Mouse (Mus musculus): ENCODE measurements around the gene Hist1h1c.
"Not testable (repeated sequence)": the region's sequence is repeated elsewhere in the genome, so short reads cannot be mapped to it uniquely, and the experiment has no call there.

Gene Hist1h1c

DNA sequence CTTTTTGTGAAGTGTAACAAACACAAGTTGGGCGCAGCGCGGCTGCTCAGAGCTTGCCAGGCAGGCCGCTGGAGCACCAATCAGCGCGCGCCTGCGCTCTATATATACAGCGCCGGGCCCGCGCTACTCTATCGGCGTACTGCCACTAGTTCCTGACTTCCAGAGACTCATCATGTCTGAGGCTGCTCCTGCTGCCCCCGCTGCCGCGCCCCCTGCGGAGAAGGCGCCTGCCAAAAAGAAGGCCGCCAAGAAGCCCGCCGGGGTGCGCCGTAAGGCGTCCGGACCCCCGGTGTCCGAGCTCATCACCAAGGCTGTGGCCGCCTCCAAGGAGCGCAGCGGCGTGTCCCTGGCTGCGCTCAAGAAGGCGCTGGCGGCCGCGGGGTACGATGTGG lies at the start of gene Hist1h1c:
Gene Hist1h1c, plus strand, starts transcription at position 132 of the 392 bp plus-strand sequence.
- peak; percentile 93 for DNase-seq (ENCODE audit: low spot score)

DNA sequence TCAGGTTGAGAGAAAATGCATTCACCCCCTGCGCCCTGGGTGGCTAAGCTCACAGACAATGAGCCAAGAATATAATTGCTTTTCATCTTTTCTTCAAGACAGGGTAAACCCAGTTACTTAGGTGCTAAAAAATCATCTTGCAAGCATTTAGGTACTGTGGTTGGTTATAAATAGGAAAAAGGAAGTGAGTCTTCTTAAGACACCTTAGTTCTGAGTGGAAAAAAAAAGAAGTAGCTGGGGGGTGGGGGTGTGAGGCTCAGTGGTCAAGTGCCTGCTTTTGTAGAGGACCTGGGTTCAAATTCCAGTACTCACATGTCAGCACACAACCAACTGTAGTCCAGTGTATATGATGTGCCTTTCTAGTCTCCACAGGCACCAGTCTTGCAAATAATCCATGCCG lies 49.7 kb upstream of the Hist1h1c start:
- DNase-seq (ENCODE audit: low spot score): no peak

DNA sequence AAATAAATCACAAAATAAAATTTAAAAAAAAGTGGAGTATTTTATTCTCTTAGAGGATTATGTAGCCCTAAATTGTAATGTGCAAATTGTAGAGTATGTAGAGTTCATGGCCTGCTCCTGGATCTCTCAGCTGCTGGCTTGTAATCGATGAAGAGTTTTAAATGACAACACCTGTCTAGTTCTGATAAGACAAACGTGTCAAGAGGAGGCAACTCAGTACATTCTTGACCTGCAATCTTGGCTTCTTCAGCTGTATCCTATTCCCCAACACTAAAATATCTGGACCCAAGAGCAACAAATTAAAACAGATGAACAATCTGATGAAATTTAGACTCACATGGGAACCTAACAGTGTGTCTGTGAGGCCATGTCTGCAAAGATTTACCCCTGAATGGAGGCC lies 49.1 kb upstream of the Hist1h1c start:
- DNase-seq (ENCODE audit: low spot score): no peak

DNA sequence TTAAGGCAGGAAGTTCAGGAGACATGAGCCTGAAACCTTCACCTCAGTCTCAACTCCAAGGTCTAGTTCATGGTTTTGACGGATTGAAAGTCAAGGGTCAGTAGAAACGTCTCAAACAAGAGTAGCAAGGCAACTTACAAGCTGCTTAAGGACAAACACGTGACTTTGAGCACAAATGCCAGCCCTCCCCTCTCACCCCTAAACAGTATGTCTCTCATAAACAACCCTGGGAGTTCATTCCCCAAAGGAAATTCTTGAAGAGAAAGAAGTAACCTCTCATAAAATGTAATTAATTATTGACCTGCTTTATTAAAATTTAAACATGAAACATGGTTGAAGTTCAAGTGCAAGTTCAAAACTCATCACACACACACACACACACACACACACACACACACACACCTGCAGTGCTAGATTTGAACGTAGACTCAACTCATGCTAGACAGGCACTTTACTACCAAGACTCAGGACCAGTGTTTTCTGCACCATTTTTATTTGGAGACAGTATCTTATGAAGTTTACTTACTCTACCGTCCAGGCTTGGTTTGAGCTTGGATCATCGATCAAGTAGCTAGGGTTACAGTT lies 44.7 kb upstream of the Hist1h1c start:
- no peak for DNase-seq (ENCODE audit: low spot score)

DNA sequence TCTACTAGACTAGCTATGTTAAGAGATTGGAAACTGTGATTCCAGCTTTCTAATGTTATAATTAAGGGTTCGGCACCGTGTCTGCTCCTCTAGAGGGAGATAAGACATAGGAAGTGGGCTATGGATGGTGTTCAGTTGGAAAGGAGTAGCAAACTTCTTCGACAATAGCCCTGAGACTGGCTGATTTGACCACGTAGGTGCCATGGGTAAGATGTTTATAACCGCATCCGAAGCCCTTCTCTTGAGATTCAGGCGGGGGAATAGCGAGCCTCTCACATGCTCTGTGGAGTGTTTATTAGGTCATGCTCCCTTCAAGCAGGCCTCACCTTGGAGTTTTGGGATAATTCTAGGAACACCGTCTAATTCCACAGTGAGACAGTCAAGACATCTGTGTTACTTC lies 43.7 kb upstream of the Hist1h1c start:
- DNase-seq (ENCODE audit: low spot score): no peak

DNA sequence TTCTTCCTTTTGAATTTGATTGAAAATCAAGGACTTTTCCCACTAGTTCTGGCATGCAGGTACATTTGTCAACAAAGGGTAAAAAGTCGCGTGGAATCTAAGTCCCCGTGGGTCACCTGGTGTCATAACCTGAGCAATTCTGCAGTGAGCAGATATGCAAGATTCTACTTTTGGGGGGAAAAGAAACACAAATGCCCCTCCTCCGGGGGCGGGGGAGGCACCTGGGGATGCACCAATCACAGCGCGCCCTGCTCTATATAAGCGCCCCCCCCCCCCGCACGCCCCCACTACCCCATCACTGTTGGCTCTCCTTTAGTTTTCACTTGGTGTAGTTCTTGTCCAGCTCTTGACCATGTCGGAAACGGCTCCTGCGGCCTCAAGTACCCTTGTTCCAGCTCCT lies 43.1 kb upstream of the Hist1h1c start, which contains the start of gene Hist1h1t:
Gene Hist1h1t, plus strand, starts transcription at position 301 of the 400 bp plus-strand sequence.
- no peak for DNase-seq (ENCODE audit: low spot score)

DNA sequence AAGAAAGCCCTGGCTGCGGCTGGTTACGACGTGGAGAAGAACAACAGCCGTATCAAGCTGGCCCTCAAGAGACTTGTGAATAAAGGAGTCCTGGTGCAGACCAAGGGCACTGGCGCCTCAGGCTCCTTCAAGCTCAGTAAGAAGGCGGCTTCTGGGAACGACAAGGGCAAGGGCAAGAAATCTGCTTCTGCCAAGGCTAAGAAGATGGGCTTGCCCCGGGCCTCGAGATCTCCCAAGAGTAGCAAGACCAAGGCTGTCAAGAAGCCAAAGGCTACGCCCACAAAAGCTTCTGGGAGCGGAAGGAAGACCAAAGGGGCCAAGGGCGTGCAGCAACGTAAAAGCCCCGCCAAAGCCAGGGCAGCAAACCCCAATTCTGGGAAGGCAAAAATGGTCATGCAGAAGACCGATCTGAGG lies 42.5 kb upstream of the Hist1h1c start:
- DNase-seq (ENCODE audit: low spot score): no peak

DNA sequence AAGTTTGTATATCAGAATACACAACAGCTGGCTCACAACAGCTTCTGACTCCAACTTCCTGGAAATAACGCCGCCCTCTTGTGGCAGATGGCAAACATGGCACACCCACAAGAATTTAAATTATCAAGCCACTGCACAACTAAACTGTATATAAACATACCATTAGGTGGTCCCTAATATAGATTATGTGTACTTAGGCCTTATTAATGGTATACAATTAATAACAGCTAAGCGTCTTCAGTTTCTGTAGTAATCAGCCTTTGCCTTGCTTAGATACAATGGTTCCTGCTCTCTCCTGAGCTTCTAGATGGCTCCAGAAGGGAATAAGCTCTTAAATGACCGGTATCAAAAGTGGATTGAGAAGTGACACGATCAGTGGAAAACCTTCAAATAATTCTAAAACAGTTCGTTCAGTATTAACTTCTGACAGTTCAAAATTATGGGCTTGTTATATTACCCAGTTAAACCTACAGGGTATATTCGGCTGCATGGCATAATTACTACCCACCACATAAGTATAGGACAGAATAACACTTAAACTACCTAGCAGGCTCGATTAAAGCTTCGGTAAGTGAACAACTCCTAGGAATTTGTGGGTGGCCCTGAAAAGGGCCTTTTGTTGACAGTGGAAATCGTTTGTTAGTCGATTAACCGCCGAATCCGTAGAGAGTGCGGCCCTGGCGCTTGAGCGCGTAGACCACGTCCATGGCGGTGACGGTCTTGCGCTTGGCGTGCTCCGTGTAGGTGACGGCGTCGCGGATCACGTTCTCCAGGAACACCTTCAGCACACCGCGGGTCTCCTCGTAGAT lies 40.9 kb upstream of the Hist1h1c start:
- DNase-seq (ENCODE audit: low spot score): peak; percentile 73

DNA sequence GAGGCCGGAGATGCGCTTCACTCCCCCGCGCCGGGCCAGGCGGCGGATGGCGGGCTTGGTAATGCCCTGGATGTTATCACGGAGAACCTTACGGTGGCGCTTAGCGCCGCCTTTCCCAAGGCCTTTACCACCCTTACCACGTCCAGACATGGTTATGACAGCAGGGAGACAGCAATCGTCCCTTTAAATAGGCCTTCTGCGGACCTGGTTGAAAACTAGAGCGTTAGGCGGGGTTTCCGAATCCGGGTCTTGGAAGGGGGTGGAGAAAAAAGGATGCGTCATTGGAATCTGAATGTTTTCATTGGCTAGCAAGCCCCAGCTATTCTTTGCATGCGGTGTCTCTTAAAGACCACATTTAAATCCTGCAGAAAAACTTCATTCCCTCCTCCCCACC lies 40.3 kb upstream of the Hist1h1c start, which contains the start of gene Hist1h4c:
Gene Hist1h4c, minus strand, starts transcription at position 155 of the 394 bp plus-strand sequence.
- DNase-seq (ENCODE audit: low spot score): peak; percentile 99

DNA sequence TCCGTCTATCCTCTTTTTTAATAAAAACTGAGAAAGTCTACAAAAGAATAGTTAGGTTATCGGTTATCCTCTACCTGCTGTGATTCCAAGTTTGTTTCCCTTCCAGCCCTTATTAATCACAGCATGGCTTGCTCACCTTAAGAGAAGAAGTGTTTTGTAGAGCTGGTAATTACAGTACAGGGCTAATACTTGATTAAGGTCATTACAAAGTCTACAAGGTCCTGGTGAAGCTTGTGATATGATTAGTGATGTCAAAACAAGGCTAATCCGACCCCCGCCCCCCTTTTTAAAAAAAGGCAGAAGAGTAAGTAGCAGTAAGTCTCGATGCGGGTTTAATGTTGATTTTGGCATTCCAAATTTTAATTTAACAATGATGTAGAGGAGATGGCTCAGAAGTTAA lies 39.6 kb upstream of the Hist1h1c start:
- DNase-seq (ENCODE audit: low spot score): no peak

DNA sequence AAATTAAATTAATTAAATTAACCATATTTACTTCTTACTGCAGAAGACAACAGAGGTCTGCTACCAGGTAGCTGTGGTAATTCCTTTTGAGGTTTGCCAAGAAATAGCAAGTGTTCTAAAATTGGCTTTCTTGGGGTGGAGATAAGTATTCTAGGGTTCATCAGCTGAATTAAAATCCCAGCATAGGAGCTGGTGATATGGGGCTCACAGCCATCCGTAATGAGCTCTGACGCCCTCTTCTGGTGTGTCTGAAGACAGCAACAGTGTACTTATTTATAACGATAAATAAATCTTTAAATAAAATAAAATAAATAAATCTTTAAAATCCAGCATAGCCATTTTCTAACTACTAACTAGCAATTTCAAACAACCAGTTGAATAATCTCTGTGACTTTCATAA lies 38.8 kb upstream of the Hist1h1c start:
- no peak for DNase-seq (ENCODE audit: low spot score)

DNA sequence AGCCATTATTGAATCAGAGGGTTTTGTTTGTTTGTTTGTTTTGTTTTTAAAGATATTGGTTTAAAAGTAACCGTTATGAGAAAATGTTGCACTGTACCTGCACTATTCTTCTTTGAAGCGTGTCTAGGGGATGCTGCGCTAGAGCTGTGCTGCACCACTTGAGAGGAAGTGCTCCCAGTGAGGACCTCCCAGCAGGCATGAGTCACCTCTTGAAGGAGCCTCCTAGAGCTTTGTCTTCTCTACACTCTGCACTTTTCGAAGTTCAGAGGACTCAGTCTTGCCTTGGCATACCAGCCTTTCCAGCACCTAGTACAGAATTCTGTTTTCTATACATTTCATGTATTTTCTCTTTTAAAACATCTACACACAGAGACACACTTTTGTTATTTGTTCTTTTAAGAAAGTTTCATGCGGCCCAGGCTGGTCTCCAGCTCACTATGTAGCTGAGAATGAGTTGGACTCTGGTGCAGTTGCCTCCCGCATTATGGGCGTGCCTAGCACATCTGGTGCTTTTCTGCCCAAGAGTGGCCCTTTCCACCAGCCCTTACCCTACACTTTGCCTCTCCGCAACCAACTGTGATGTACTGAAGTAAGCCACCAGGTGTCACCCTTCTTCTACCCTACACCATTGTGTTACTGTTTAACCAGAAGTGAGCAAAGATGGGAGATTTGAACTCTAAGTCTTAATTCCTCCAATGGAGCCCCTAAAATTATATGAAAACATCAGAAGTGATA lies 37.7 kb upstream of the Hist1h1c start:
- peak; percentile 82 for DNase-seq (ENCODE audit: low spot score)

DNA sequence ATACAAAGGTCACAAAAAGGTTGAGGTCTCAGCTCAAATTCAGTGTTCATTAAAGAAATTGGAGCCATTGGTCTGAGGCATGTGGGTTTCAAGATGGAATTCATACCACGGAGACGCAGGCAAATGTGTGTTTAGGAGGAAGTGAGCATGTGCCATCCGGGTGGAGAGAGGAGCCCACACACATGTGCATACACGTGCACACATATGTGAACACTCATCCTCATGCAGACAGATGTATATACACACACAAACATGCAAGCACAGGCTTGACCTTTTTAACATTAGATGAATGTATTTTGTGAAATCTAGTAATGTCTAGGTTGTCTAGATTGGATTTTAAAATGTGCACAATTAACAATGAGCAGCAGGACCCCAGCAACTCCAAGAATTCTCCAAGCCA lies 36.4 kb upstream of the Hist1h1c start:
- DNase-seq (ENCODE audit: low spot score): no peak

DNA sequence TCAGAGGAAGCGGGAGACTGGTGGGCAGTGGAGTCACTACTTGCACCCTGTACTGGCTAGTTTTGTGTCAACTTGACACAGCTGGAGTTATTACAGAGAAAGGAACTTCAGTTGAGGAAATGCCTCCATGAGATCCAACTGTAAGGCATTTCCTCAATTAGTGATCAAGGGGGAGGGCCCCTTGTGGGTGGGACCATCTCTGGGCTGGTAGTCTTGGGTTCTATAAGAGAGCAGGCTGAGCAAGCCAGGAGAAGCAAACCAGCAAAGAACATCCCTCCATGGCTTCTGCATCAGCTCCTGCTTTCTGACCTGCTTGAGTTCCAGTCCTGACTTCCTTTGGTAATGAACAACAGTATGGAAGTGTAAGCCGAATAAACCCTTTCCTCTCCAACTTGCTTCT lies 35.8 kb upstream of the Hist1h1c start:
- not testable (repeated sequence) for DNase-seq (ENCODE audit: low spot score)

DNA sequence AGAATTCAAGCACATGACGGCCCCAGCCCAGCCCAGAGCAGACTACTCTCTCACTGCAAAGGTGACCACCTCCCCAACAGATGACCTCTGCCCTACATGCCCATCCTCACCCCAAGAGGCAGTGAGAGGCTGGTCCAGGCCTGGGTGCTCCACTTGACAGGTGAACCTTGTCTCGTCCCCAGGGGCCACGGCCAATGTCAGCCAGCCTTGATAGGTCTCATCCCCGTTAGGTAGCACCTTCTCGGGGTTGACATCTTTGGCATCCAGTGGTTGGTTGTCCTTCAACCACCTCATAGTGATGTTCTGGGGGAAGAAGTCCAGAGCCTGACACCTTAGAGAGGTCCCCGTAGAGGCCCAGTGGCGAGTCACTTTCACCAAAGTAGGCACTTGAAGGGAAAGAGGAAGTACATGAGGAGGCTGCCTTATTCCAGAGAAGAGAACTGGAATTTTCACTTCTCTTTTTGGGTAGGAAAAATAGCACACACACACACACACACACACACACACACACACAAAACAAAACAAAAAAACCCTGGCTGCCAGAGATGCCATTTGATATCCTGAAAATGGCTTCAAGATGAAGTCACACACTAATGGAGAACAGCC lies 32.8 kb upstream of the Hist1h1c start:
- no peak for DNase-seq (ENCODE audit: low spot score)

DNA sequence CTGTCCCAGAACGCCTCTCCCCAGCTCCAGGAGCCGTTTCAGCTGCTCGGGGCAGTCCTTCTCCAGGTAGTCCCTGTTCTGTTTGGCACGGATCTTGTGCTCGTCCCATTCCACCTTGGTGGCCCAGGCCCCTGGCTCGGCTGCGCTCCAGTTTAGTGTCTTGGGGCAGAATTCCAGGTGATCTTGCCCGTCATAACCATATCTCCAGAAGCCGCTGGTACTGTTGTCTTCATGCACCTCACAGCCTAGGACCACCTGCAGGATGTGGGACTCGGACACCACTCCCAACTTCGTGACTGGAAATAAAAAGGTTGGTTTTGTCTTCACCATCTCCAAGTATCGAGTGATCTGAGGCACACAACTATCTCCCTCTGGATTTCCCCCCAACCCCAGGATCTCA lies 31.8 kb upstream of the Hist1h1c start:
- DNase-seq (ENCODE audit: low spot score): no peak

DNA sequence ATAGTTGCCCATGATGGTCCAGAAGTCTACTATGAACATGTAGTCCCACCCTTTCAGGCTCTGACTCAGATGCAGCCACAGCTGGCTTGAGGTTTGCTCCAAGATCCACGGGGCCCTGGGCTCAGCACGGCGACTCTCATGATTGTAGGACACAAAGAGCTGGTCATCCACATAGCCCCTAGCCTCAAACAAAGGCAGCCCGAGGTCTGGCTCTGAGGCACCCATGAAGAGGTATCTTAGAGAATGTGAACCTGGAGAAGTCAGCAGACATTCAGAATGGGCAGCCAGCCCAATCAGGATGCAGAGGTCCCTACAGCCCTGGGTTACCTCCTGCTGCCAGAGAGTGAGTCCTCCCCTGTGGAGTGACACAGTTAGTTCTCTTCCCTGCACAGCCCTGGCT lies 30.6 kb upstream of the Hist1h1c start:
- no peak for DNase-seq (ENCODE audit: low spot score)

DNA sequence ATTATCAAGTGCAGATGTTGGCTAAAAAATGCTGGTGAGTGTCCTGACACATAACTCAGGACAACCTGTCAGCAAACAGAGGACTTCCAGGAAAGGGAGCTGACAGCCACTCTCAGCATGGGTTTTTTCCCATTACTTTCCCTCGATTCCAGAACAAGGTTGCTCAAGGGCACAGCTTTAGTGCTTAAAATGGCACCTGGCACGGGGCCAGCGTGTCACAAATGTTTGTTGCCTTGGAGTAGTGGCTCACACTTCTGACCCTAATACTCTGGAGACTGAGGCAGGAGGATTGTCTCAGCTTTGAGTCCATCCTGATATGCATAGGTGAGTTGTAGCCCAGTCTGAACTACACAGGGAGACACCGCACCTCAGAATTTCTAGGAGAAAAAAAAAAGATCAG lies 30.0 kb upstream of the Hist1h1c start:
- no peak for DNase-seq (ENCODE audit: low spot score)

DNA sequence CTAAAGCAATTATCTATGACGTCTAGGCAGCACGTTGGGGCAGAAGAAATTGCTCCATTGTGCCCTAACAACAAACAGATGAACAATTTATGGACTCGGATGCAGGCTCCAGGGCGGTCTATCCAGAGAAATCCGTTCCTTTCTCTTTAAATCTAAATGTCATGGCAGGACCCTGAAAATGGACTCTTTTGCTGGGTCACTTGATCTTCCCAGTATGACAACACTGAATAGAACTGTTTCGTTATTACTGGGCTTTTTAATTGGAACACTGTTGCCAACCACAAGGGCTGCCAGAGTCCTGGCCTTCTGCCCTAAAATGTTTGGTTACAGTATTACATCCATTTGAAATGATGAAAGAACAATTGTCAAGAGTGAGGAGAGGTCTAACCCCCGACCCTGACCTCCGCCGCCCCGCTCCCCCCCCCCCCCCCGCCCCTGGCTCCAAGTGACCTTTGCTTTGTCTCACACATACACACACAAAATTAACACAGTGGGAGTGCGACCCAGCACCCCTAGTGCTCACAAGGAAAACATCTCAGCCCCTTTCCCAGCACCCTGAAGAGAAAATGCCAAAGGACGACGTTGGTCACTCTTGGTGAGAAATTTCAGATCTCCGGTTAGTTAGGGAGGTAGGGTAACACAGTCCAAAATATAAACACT lies 28.8 kb upstream of the Hist1h1c start:
- DNase-seq (ENCODE audit: low spot score): no peak

DNA sequence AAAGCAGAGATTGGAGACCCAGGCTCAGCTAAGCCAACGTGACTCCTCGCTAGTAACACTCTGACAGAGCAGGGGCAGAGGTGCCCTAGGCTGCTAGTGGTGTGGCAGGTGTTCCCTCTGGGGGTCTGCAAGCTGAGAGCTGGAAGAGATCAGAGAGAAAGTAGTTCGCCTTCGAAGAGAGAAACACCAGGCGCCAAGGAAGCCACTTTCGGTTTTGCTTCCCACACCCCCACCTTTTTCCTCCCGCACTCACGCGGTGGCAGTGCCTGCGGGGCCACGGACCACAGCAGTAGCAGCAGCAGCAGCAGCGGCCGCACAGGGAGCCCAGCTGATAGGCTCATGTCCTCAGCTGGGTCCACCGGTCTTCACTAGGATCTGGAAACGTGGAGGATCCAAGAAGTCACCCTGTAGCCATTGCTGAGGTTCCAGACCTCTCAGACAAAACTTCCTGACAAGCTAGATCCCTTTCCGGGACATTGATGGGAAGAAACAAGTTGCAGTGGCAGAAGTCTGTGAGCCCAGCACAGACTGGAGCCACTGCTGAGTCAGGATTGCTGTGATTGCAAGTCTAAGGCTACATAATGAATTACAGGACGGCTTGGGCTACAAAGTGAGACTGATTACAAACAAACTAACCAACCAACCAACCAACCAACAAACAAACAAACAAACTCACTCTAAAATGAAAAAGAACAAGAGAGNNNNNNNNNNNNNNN lies 28.1 kb upstream of the Hist1h1c start, which contains the start of gene Hfe:
Gene Hfe, minus strand, starts transcription at position 481 of the 716 bp plus-strand sequence.
- DNase-seq (ENCODE audit: low spot score): peak; percentile 63
